Mouse (Mus musculus): ENCODE measurements at regions not wholly inside any gene's neighbourhood (a gene's known extent, or its start where the extent isn't known, plus 50 kb on each side); places are given as distances from the start of the nearest gene placed in this dataset.
A peak's percentile ranks its signal among the peaks of the same experiment; 100 is the strongest.

DNA sequence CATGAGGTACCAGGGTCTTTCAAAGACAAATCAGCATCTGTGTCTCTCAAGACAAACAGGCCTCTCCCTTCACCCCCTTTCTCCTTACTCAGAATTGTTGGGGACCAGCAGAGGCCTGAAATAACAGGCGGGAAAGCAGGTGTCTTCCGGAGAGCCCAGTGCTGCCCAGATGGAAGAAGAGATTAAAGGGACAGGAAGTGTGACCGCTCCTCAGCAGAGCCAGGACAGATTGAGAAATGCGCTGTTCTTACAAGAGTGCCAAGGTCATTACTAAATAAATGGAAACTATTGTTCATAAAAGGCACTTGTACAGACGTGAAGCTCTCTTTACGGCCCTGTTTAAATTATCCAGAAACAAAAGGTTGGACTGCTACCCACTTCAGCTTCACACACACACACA, 146.5 kb downstream of the Sptssa start:
- no peak for TF ChIP-seq CTCF (IDR thresholded peaks at IDR 0.05; ENCODE audit: control insufficient read depth, insufficient read depth, low read length)

GRCm38 (mm10) chr12:54502775-54503174, 153.6 kb downstream of the Sptssa start:
- TF ChIP-seq CTCF (IDR thresholded peaks at IDR 0.05; ENCODE audit: control insufficient read depth, insufficient read depth, low read length) (no peak), POLR2A (IDR thresholded peaks at IDR 0.05; ENCODE audit: borderline replicate concordance, control insufficient read depth, low read depth, low read length) (no peak)
- WGBS, result 81% methylated on average over 7 of the region's 7 CpGs
- no peak overlapping the region for H3K27ac ChIP-seq (ENCODE audit: control insufficient read depth, insufficient read depth, low read depth, low read length, poor library complexity)
- H3K4me3 ChIP-seq (replicated peaks; ENCODE audit: control insufficient read depth, low read depth, low read length), result no peak overlapping the region
- no peaks in the 10 kb centered on the region for H3K4me1 ChIP-seq (ENCODE audit: control insufficient read depth, insufficient read depth, low read length)

More for the DNA sequence above, 146.5 kb downstream of the Sptssa start:
- H3K27ac ChIP-seq (ENCODE audit: control insufficient read depth, insufficient read depth, low read depth, low read length, poor library complexity), result no peak overlapping the region
- 23% methylated on average over 6 of the region's 6 CpGs for WGBS
- no peak overlapping the region for H3K4me3 ChIP-seq (replicated peaks; ENCODE audit: control insufficient read depth, low read depth, low read length)
- H3K4me1 ChIP-seq (ENCODE audit: control insufficient read depth, insufficient read depth, low read length), result no peaks in the 10 kb centered on the region

GRCm38 (mm10) chr12:54499963-54500362, 156.4 kb downstream of the Sptssa start:
- WGBS, result 52% methylated on average over 3 of the region's 3 CpGs
- H3K27ac ChIP-seq (ENCODE audit: control insufficient read depth, insufficient read depth, low read depth, low read length, poor library complexity), result no peak overlapping the region

GRCm38 (mm10) chr12:54495701-54496374, 160.5 kb downstream of the Sptssa start:
- TF ChIP-seq CTCF (IDR thresholded peaks at IDR 0.05; ENCODE audit: control insufficient read depth, insufficient read depth, low read length) (no peak), POLR2A (IDR thresholded peaks at IDR 0.05; ENCODE audit: borderline replicate concordance, control insufficient read depth, low read depth, low read length) (no peak)
- WGBS, result 32% methylated on average over 4 of the region's 4 CpGs
- H3K4me3 ChIP-seq (replicated peaks; ENCODE audit: control insufficient read depth, low read depth, low read length), result no peak overlapping the region
- no peaks in the 10 kb centered on the region for H3K4me1 ChIP-seq (ENCODE audit: control insufficient read depth, insufficient read depth, low read length)
- no peak overlapping the region for H3K27ac ChIP-seq (ENCODE audit: control insufficient read depth, insufficient read depth, low read depth, low read length, poor library complexity)

More at GRCm38 (mm10) chr12:54499963-54500362, 156.4 kb downstream of the Sptssa start:
- no peaks in the 10 kb centered on the region for H3K4me1 ChIP-seq (ENCODE audit: control insufficient read depth, insufficient read depth, low read length)
- no peak overlapping the region for H3K4me3 ChIP-seq (replicated peaks; ENCODE audit: control insufficient read depth, low read depth, low read length)
- TF ChIP-seq CTCF (IDR thresholded peaks at IDR 0.05; ENCODE audit: control insufficient read depth, insufficient read depth, low read length) (no peak), POLR2A (IDR thresholded peaks at IDR 0.05; ENCODE audit: borderline replicate concordance, control insufficient read depth, low read depth, low read length) (no peak)

GRCm38 (mm10) chr12:54494756-54495375, 161.5 kb downstream of the Sptssa start:
- WGBS, result 69% methylated on average over 7 of the region's 7 CpGs
- TF ChIP-seq POLR2A (IDR thresholded peaks at IDR 0.05; ENCODE audit: borderline replicate concordance, control insufficient read depth, low read depth, low read length), result no peak
- TF ChIP-seq CTCF (IDR thresholded peaks at IDR 0.05; ENCODE audit: control insufficient read depth, insufficient read depth, low read length), result no peak
- Histone ChIP-seq H3K4me3 (replicated peaks; ENCODE audit: control insufficient read depth, low read depth, low read length) (no peak overlapping the region), H3K27ac (ENCODE audit: control insufficient read depth, insufficient read depth, low read depth, low read length, poor library complexity) (no peak overlapping the region), H3K4me1 (ENCODE audit: control insufficient read depth, insufficient read depth, low read length) (no peaks in the 10 kb centered on the region)

- no peak overlapping the region for H3K4me3 ChIP-seq (replicated peaks; ENCODE audit: control insufficient read depth, low read depth, low read length)
- WGBS, result 66% methylated on average over 10 of the region's 10 CpGs
- H3K27ac ChIP-seq (ENCODE audit: control insufficient read depth, insufficient read depth, low read depth, low read length, poor library complexity), result no peak overlapping the region
- TF ChIP-seq POLR2A (IDR thresholded peaks at IDR 0.05; ENCODE audit: borderline replicate concordance, control insufficient read depth, low read depth, low read length) (no peak), CTCF (IDR thresholded peaks at IDR 0.05; ENCODE audit: control insufficient read depth, insufficient read depth, low read length) (no peak)
- H3K4me1 ChIP-seq (ENCODE audit: control insufficient read depth, insufficient read depth, low read length), result no peaks in the 10 kb centered on the region
Observed at GRCm38 (mm10) chr12:54492737-54493136, 163.6 kb downstream of the Sptssa start.

GRCm38 (mm10) chr12:54490460-54490859, 165.9 kb downstream of the Sptssa start:
- Histone ChIP-seq H3K4me1 (ENCODE audit: control insufficient read depth, insufficient read depth, low read length) (no peaks in the 10 kb centered on the region), H3K27ac (ENCODE audit: control insufficient read depth, insufficient read depth, low read depth, low read length, poor library complexity) (no peak overlapping the region), H3K4me3 (replicated peaks; ENCODE audit: control insufficient read depth, low read depth, low read length) (no peak overlapping the region)
- 78% methylated on average over 2 of the region's 2 CpGs for WGBS
- TF ChIP-seq POLR2A (IDR thresholded peaks at IDR 0.05; ENCODE audit: borderline replicate concordance, control insufficient read depth, low read depth, low read length) (no peak), CTCF (IDR thresholded peaks at IDR 0.05; ENCODE audit: control insufficient read depth, insufficient read depth, low read length) (no peak)

DNA sequence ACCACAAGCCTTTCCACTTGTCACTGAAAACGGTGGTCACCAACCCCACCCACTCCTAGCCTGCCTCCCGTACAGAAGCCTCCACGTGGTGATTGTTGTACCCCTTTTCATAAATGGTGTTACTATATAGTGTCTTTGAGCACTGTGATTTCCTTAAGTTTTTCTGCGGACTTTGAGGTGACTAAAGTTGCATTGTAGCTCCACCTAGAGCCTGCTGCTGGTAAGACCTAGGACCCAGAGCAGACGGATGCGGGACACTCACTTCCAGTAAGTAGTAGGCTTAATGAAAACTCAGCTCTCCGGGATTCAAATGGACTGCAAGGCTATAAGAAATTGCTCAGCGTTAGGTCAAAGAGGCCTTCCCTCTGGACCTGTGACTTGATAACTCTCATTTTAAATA, 166.7 kb downstream of the Sptssa start:
- no peak overlapping the region for H3K27ac ChIP-seq (ENCODE audit: control insufficient read depth, insufficient read depth, low read depth, low read length, poor library complexity)
- H3K4me1 ChIP-seq (ENCODE audit: control insufficient read depth, insufficient read depth, low read length), result no peaks in the 10 kb centered on the region
- no peak overlapping the region for H3K4me3 ChIP-seq (replicated peaks; ENCODE audit: control insufficient read depth, low read depth, low read length)
- WGBS, result 3% methylated on average over 8 of the region's 8 CpGs
- peak; percentile 68 for TF ChIP-seq CTCF (IDR thresholded peaks at IDR 0.05; ENCODE audit: control insufficient read depth, insufficient read depth, low read length)
- no peak for TF ChIP-seq POLR2A (IDR thresholded peaks at IDR 0.05; ENCODE audit: borderline replicate concordance, control insufficient read depth, low read depth, low read length)
